Mouse (Mus musculus) hindbrain, embryonic 14.5 days (tissue): ENCODE measurements around the gene Casq2. TPM values are rescaled to one million over a fixed set of nuclear protein-coding genes. Genes with fewer than 3 reads are reported as not detected.

Experiments used
- ATAC-seq: fragments of 200-750 bp; cut with Nextera tagmentation; 2 replicates; pipeline ENCODE4 v1.8.0; 2017; ENCODE audit warnings: moderate number of reproducible peaks, mild to moderate bottlenecking, moderate TSS enrichment, moderate library complexity; ENCODE audit not compliant: low FRiP score
- DNase-seq: peaks from one replicate; pipeline ENCODE4 v3.0.0-alpha.2; 2015; ENCODE audit warnings: low spot score
- H3K27ac ChIP-seq: fragments of 300-500 bp; sonication (generic); 2 replicates; pipeline ENCODE4 v1.5.1; 2014; ENCODE audit warnings: mild to moderate bottlenecking, moderate library complexity
- H3K27me3 ChIP-seq: fragments of 300-500 bp; sonication (generic); 2 replicates; pipeline ENCODE4 v1.6.1; 2014; ENCODE audit warnings: mild to moderate bottlenecking, low read length, mixed read lengths; ENCODE audit not compliant: control insufficient read depth, insufficient read depth
- H3K36me3 ChIP-seq: fragments of 300-500 bp; sonication (generic); replicated peaks from 2 replicates; pipeline ENCODE4 v1.6.1; 2014; ENCODE audit not compliant: control insufficient read depth, insufficient read depth
- H3K4me1 ChIP-seq: fragments of 300-500 bp; sonication (generic); replicated peaks from 2 replicates; pipeline ENCODE4 v1.6.1; 2014; ENCODE audit warnings: antibody characterized with exemption, low read length, mixed read lengths; ENCODE audit not compliant: control insufficient read depth, insufficient read depth
- H3K4me2 ChIP-seq: fragments of 300-500 bp; sonication (generic); replicated peaks from 2 replicates; pipeline ENCODE4 v1.6.1; 2014; ENCODE audit warnings: mild to moderate bottlenecking, moderate library complexity
- H3K4me3 ChIP-seq: fragments of 300-500 bp; sonication (generic); replicated peaks from 2 replicates; pipeline ENCODE4 v1.5.1; 2014; ENCODE audit warnings: mild to moderate bottlenecking, low read length
- H3K9ac ChIP-seq: fragments of 300-500 bp; sonication (generic); 2 replicates; pipeline ENCODE4 v1.6.1; 2014
- H3K9me3 ChIP-seq: fragments of 300-500 bp; sonication (generic); 2 replicates; pipeline ENCODE4 v1.6.1; 2016; ENCODE audit warnings: low read length; ENCODE audit not compliant: control insufficient read depth
- WGBS: fragments of 180-500 bp; shearing (Covaris S2); extraction: QIAGEN DNeasy Blood & Tissue Kit; methylation state at CpG from one replicate; pipeline ENCODE4 v1.1.7; 2014; 5-methylcytosine and 5-hydroxymethylcytosine counted together
- polyA plus RNA-seq: library from polyadenylated mRNA; unstranded; fragments of >200 nt; fragmentation: Nextera tagmentation; extraction: Ambion mirVana; gene quantifications from 2 replicates; pipeline ENCODE4 v1.2.1, GENCODE M21; 2014

Gene Casq2
- polyA plus RNA-seq, 1 experiment from 2014 or later: 0.32 TPM

DNA sequence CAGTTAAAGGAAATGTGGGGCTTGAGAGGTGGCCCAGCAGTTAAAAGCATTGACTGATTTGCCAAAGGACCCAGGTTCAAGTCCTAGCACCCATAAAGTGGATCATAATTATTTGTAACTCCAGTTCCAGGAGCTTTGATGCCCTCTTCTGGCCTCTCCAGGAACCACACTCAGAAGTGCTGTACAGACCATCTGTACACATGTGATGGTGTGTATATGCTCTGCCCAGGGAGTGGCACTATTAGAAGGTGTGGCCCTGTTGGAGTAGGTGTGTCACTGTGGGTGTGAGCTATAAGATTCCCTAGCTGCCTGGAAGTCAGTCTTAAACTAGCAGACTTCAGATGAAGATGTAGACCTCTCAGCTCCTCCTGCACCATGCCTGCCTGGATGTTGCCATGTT, 34.7 kb downstream of the Casq2 start:
- no peaks in the 10 kb centered on the region for H3K9me3 ChIP-seq
- ATAC-seq: no peak
- H3K27me3 ChIP-seq: no peaks in the 10 kb centered on the region

DNA sequence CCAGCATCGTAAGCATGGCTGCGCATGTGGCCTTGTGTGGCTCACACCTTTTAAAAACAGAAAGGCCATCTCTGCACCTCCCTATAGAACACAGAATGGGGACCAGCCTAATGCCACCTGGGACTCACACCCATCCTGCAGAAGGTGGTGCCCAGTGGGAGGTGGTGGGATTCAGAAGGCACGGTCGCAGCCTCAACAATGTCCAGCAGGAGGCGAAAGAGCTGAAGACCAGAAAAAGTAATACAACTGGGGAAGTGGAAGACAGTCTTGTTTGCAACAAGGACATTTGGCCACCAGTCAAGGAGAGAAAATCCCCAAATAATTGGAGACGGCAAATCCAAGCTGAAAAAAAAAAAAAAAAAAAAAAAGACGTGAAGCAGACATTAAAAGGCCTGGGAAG, 35.8 kb downstream of the Casq2 start:
- H3K4me1 ChIP-seq: no peaks in the 10 kb centered on the region
- no peaks in the 10 kb centered on the region for H3K9me3 ChIP-seq
- 75% methylated on average over 7 of the region's 7 CpGs for WGBS
- no peak overlapping the region for H3K27ac ChIP-seq
- H3K36me3 ChIP-seq: no peaks in the 10 kb centered on the region
- no peak for DNase-seq
- ATAC-seq: no peak
- H3K4me2 ChIP-seq: no peak overlapping the region
- no peak overlapping the region for H3K4me3 ChIP-seq
- no peak overlapping the region for H3K9ac ChIP-seq
- H3K27me3 ChIP-seq: no peaks in the 10 kb centered on the region

More for the DNA sequence above, 34.7 kb downstream of the Casq2 start:
- H3K36me3 ChIP-seq: no peaks in the 10 kb centered on the region
- no peak overlapping the region for H3K4me3 ChIP-seq
- no peak overlapping the region for H3K27ac ChIP-seq
- H3K4me2 ChIP-seq: no peak overlapping the region
- DNase-seq: no peak
- H3K9ac ChIP-seq: no peak overlapping the region
- H3K4me1 ChIP-seq: no peaks in the 10 kb centered on the region

DNA sequence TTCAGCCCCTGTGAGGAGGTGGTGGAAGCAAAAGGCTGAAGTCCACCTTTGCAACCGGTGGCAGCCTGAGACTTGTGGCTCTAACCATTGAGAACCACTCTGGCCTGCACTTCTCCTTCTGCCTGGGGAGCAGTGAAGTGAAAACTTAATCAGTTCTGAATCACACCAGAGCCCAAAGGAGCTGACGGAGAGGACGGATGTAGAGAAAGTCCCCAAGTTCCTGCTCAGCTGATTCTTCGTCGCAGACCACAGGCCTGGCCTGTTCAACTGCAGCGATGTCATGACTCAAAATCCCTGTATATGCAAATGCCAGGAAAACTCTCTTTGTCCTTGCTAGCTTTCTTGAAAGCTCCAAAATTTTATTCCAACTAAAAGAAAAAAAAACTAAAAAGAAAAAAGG, 37.4 kb downstream of the Casq2 start:
- Histone ChIP-seq H3K9ac (no peak overlapping the region), H3K4me1 (no peaks in the 10 kb centered on the region), H3K27ac (no peak overlapping the region), H3K36me3 (no peaks in the 10 kb centered on the region), H3K9me3 (no peaks in the 10 kb centered on the region), H3K27me3 (no peaks in the 10 kb centered on the region), H3K4me2 (no peak overlapping the region), H3K4me3 (no peak overlapping the region)
- 80% methylated on average over 6 of the region's 6 CpGs for WGBS
- DNase-seq: no peak
- no peak for ATAC-seq

DNA sequence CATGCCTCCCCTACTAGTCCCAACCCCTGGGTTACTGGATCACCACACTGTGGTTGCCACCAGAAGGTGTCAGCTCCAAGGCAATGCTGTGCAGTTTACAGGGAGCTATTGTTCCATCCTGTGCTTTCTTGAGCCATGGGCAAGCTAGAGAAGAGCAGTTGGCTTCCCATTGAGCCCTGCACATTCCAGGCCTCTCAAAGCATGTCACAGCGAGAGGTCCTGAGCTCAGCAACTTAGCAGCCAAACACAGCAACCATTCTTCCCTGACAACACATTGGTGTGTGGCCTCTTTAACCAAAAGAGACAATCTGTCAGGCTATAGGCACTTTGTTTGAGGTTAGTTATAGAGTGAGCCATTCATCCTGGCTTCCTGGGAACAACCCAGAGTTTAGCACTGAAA, 39.3 kb downstream of the Casq2 start:
- no peak overlapping the region for H3K27ac ChIP-seq
- no peaks in the 10 kb centered on the region for H3K4me1 ChIP-seq
- ATAC-seq (no peak), DNase-seq (no peak)
- H3K9ac ChIP-seq: no peak overlapping the region
- no peak overlapping the region for H3K4me2 ChIP-seq
- no peaks in the 10 kb centered on the region for H3K9me3 ChIP-seq
- H3K27me3 ChIP-seq: no peaks in the 10 kb centered on the region
- 15% methylated on average over 1 of the region's 1 CpGs for WGBS
- no peak overlapping the region for H3K4me3 ChIP-seq
- no peaks in the 10 kb centered on the region for H3K36me3 ChIP-seq

DNA sequence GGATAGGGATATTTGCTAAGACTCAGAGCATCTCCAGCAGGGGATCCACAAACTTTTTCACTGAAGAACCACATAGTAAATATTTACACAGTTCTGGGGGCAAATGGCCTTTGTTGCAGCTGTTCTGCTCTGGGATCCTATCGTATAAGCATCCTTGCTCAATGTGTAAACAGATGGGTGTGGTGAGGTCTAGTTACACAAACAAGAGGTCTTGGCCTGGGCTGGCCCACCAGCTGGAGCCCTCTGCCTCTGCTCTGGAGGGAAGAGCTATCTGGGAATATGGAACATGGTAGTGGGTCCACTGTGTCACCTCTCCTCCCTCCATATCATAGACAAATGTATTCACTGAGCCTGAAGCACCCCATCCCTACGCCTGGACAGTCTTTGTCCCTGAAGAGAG, 40.9 kb downstream of the Casq2 start:
- H3K4me2 ChIP-seq: no peak overlapping the region
- H3K4me3 ChIP-seq: no peak overlapping the region
- H3K36me3 ChIP-seq: no peaks in the 10 kb centered on the region
- no peak overlapping the region for H3K27ac ChIP-seq
- H3K9ac ChIP-seq: no peak overlapping the region
- DNase-seq (no peak), ATAC-seq (no peak)
- no peaks in the 10 kb centered on the region for H3K9me3 ChIP-seq
- H3K27me3 ChIP-seq: no peaks in the 10 kb centered on the region
- no peaks in the 10 kb centered on the region for H3K4me1 ChIP-seq
- WGBS: 82% methylated on average over 2 of the region's 2 CpGs

DNA sequence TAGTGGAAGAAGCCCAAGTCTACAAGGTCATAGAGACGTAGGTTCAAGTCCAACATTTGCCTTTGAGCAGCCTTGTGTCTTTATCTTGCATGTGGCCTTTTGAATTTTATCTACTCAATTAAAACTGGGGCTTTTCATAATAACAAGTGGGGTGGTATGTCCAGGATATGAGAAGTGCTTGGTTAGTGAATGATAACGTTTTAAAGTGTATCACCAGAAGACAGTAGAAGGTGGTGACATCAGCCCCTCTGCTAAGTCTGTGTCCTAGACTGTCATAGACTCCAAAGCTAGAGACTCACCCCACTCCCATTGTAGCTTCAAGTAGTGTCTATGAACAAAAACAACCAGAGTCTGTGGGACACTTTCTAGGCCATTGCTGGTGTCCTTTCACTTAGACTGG, 42.0 kb downstream of the Casq2 start:
- ATAC-seq: no peak
- no peak for DNase-seq
- WGBS: 92% methylated on average over 2 of the region's 2 CpGs

DNA sequence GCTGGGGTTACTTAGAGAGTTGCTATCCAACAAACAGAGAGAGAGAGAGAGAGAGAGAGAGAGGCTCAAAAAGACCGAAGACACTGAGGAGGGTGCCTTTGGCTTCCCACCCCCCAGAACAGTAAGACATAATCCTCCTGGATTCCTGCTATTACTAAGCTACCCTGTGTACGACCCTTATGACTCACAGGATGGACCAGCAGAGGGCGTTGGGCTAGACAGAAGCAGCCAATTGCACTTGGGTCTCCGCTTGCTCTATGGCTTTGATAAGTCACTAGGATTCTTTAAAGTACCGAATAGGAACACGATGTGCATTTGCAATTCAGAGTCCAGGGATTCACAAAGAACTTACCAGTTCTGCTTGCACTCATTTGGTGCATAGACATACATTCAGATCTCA, 44.3 kb downstream of the Casq2 start:
- 66% methylated on average over 6 of the region's 6 CpGs for WGBS
- no peak for DNase-seq
- H3K4me2 ChIP-seq: no peak overlapping the region
- no peak overlapping the region for H3K27ac ChIP-seq
- peaks cover 3% of the 10 kb centered on the region for H3K4me1 ChIP-seq
- H3K36me3 ChIP-seq: no peaks in the 10 kb centered on the region
- H3K9me3 ChIP-seq: no peaks in the 10 kb centered on the region
- H3K27me3 ChIP-seq: no peaks in the 10 kb centered on the region
- no peak for ATAC-seq
- no peak overlapping the region for H3K9ac ChIP-seq
- no peak overlapping the region for H3K4me3 ChIP-seq

More for the DNA sequence above, 42.0 kb downstream of the Casq2 start:
- Histone ChIP-seq H3K27ac (no peak overlapping the region), H3K9ac (no peak overlapping the region), H3K4me1 (no peaks in the 10 kb centered on the region), H3K4me2 (no peak overlapping the region), H3K27me3 (no peaks in the 10 kb centered on the region), H3K9me3 (no peaks in the 10 kb centered on the region), H3K4me3 (no peak overlapping the region), H3K36me3 (no peaks in the 10 kb centered on the region)

DNA sequence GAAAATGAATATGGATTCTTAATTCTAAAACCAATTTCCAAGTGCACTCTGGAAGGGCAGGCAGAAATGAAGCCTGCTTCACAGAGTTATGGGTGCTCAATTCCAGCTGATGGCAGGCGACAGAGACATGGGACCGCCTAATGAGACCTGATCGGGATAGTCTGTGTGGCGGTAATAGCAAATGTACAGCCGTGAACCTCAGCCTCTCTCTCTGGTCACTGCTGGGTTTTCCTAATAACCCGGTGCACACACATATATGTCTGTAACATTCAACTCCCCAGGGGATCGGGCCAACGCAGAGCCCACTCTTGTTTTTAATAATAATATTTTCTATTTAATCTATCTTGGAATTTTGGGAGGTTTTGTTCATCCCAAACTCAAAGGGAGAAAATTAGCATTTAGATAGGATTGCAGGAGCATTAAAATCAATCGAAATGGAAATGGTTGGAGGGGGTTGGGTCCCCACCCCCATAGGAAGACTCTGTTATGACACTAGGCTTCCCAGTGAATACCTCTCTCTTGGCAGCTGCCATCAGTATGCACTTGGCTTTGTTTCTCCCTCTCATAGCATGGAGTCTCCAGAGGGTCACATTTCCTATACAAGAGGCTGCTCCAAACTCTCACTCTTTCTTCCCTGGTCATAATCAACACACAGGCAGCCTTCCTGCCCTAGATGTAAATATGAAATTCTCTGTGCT, 45.6 kb downstream of the Casq2 start:
- Histone ChIP-seq H3K27ac (no peak overlapping the region), H3K4me1 (peaks cover 6% of the 10 kb centered on the region), H3K27me3 (no peaks in the 10 kb centered on the region), H3K9ac (no peak overlapping the region), H3K9me3 (no peaks in the 10 kb centered on the region), H3K4me2 (no peak overlapping the region), H3K4me3 (no peak overlapping the region), H3K36me3 (no peaks in the 10 kb centered on the region)
- no peak for DNase-seq
- 68% methylated on average over 9 of the region's 9 CpGs for WGBS
- peak; percentile 75 for ATAC-seq

DNA sequence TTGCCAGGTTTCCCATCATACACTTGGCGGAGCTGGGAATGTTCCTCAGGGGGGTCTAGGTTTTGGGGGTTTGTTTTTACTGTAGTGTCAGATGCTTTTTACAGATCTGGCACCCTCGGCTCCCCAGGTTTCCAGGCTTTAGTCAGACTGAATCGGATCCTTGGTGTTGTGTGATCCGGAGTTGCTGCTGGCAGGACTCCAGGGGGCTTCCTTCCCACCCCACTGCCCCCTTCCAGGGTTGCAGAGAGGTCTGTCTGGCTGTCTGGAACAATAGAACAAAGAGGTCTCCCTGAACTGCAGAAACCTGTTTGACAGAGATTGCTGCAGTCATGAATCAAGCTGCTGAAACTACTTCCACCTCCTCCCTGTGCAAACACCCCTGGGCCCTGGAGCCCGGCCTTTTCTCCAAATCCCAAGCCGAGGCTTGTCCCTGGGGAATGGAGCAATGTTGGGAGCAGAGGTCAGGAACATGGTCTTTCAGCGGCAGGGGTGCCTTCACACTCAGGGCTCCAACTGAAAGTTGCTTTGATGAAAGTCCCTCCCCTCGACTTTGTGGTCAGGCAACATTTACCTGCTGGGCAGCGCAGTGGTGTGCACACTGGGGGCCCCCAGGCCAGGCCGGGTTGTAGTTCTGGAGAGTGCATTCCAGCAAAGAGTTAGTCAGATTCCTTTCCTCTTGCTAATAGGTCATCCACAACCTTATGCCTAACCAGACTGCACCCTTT, 49.3 kb downstream of the Casq2 start:
- Histone ChIP-seq H3K4me3 (no peak overlapping the region), H3K27me3 (no peaks in the 10 kb centered on the region), H3K9ac (no peak overlapping the region), H3K4me2 (no peak overlapping the region), H3K9me3 (no peaks in the 10 kb centered on the region), H3K4me1 (peaks cover 6% of the 10 kb centered on the region), H3K27ac (no peak overlapping the region), H3K36me3 (no peaks in the 10 kb centered on the region)
- DNase-seq: no peak
- no peak for ATAC-seq
- 21% methylated on average over 10 of the region's 10 CpGs for WGBS
